Mouse (Mus musculus) urinary bladder, postnatal 10 days (tissue): ENCODE results near the gene Tnfaip2.

Experiments
- DNase-seq: peaks from one replicate; pipeline ENCODE4 v3.0.0; 2022; ENCODE audit warnings: low spot score

The Tnfaip2 gene

DNA sequence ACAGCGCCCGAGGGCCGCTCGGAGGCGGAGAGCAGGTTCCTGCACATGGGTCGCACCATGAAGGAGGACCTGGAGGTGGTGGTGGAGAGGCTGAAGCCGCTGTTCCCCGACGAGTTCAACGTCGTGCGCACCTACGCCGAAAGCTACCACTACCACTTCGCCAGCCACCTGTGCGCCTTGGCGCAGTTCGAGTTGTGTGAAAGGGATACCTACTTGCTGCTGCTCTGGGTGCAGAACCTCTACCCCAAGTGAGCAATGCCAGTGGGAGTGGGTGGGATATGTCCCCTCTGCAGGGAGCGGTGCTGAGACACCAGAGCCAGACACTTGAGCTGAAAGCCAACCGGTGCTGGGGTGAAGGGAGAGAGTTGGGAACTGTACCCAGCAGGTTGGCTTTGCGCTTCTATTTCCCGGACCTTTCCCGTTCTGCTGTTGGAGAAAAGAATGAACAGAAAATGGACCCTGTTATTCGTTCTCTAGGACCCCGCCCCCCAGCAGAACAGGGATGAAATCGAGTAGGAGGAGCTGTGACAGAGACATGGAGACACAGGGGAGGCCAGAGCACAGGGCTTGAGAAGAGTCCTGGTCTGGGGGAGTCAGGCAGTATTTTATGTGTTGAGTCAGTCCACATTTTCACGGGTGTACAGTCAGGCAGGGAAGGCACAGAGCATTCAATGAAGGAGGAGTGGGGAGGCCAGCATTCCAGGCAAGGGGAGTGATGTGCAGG is 3.8 kb downstream of the Tnfaip2 start:
- DNase-seq: no peak

DNA sequence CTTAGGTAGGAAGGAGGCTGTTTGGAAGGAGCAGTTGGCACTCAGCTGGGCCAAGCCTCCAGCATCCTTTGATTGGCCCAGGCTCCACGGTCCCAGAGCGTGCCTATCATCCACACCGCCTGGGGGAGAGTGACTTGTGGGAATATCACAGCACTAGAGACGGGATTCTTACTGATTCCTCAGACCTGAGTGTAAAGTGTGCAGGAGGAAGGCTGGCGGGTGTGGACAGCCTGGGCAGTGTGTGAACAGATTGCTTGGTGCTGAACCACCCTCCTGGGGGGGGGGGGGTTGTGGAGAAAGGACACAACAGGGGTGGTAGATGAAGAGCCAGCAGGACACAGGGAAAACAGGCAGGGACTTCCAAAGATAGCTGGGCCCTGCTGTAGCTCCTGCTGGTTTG is 4.5 kb downstream of the Tnfaip2 start:
- no peak for DNase-seq

- DNase-seq: no peak
Measured at GRCm38 (mm10) chr12:111447350-111447749, 5.1 kb downstream of the Tnfaip2 start.

- no peak for DNase-seq
Measured at GRCm38 (mm10) chr12:111447898-111448760, 5.9 kb downstream of the Tnfaip2 start.

GRCm38 (mm10) chr12:111448931-111449705 is 6.8 kb downstream of the Tnfaip2 start:
- no peak for DNase-seq

DNA sequence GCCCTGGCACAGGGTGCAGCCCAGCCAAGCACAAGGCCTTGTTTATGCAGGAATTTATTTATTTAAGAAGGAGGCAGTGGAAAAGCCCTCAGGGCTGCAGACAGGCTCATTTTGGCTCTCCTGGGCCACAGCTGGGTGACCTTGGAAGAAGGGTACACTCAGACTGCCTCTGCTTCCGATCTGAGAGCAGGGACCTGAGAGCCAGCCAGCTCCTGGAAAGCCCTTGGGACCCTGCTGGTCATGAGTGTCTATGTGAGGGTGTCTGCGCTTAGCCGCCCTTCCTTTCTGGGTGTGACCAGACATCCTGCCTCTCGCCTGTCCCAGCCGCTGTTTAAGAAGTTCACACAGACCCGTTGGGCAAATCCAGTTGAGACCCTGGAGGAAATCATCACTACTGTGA is 8.1 kb downstream of the Tnfaip2 start:
- no peak for DNase-seq

DNA sequence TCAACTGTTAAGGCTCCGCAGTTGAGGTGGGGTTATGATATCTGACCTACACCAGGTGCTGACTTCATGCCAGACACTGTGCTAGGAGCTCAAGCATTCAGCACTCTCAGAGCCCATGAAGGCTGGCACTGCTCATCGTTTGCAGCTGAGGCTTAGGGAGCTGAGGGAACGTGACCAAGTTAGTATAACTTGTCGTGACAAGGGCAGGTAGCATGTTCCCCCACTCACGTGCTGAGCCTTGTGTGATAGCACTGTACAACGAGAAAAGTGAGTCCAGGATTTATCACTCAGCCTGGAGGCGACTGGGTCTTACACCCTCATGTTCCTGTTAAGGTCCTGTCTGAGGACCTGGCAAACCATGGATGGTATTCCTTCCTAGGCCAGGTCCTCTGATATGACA is 9.3 kb downstream of the Tnfaip2 start:
- no peak for DNase-seq

- DNase-seq: no peak
Measured at GRCm38 (mm10) chr12:111454021-111454420, 11.8 kb downstream of the Tnfaip2 start.

DNA sequence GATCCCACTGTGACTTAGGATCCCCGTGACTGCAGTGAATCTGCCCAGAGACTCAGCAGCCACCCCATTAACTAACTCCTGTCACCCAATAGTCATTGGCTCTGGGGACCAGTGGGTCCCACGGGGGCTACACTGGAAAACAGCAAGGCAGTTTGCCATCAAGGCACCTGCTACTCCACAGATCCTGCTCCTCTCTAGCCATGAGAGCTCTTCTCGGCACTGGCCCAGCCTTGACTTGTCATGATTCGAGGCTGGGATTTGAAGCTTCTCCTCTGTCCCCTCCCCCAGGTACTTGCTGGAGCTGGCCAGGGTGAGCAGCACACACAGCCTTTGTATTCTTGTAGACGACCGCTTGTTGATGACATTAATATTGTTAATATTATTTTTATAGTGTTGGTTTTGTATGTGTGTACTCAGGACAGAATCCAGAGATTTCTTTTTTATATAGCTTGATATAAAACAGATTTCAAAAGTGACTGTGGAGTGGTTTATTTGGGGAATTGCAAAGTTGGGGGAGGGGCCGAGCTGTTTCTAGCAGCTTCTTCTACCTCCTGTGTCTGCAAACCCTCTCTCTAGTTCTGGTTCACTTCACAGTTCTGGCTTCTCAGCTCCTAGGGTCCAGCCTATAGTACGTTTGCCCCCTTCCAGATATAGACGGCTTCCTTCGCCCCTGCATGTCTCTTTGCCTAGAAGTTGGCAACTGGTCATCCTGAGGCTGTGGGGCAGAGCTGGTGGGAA is 12.4 kb downstream of the Tnfaip2 start:
- no peak for DNase-seq

- DNase-seq: no peak
Measured at GRCm38 (mm10) chr12:111455311-111455846, 13.1 kb downstream of the Tnfaip2 start.

DNA sequence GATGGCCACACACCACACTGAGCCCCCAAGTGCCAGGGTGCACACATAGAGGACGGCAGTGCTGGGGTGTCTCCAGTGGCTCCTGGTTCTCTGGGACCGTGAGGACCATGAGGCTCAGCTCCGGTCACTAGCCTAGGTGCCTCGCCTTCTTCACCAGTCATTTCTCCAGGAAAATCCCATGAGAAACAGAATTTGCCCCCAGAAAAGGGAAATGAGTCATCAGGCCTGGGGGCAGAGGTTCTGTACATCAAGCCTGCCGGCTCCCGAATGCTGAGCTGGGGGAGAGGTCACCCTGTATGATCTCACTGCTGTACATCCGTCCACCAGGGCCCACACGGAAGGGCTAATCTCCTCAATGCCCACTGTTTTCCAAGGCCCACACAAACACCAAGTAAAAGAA is 13.6 kb downstream of the Tnfaip2 start:
- no peak for DNase-seq

GRCm38 (mm10) chr12:111457742-111458141 is 15.5 kb downstream of the Tnfaip2 start:
- no peak for DNase-seq

DNA sequence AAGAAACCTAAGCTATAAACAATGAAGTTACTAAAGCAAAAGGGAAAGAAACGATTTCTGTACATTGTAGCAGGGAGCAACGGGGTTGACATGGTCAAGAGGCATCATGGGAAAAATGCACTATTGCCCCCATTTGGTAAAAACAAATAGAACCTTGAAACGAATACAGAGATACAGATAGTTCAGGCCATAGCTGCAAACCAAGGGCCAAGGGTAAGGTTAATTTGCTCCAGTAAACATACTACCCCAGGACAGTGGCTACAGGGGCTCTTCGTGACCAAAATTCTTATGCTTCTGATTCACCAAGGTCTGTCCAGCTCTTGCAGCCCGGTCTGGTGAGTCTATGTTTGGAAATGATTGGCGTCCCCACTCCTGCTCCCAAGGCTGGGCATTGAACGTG is 21.3 kb downstream of the Tnfaip2 start:
- no peak for DNase-seq

- DNase-seq: no peak
Measured at GRCm38 (mm10) chr12:111466369-111466768, 24.1 kb downstream of the Tnfaip2 start.

DNA sequence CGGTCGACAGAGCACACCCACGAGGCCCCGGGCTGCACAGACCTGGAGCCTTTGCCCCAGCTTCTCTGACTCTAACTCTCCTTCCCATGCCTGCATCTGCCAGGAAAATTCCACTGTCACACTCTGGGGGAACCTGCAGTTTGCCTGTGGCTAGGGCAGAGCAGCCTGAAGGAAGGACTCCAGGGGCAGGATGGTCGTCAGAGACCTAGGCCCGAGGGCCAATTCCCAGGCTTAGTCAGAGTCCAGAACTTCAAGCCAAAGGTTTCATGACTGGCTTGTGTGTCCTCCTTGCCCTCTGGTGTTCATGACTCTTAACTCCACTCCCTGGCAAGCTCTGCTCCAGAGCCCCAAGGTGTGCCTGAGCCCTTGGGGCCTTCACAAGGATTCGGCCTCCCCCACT is 25.9 kb downstream of the Tnfaip2 start:
- DNase-seq: no peak

GRCm38 (mm10) chr12:111469507-111469906 is 27.2 kb downstream of the Tnfaip2 start:
- DNase-seq: no peak

DNA sequence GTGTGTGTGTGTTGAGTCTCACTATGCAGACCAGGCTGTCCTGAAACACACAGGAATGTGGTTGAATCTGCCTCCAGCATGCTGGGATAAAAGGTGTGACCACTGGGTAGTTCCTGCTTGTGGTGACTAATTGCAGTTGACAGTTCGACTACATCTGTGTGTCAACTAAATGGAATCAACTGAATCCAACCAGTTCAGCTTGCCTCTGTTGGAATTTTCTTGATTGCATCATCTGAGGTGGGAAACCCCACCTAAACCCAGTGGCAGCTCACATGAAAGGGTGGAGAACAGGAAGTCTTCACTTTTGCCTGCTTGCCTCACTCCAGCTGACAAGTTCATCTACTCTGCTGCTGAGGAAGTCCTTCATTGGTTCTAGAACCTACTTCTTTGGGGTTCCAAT is 28.9 kb downstream of the Tnfaip2 start:
- DNase-seq: no peak

DNA sequence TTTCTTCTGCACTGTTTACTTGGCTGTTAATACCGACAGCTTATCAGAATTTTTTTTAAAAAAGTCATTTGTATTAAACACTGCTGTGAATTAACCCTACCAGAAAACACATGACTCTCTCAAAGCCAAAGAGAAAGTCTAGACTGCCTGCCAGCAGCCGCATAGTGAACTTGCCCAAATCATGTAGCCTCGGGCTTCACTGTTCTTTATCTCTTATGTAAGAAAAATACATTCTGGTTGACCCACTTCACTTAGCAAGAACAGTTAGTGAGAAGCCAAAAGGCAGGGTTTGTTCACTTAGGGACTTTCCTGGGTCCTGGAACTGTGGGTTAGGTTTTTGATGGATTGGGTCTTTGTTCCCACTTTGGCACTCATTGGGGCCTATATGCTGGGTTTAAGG is 29.5 kb downstream of the Tnfaip2 start:
- DNase-seq: no peak

GRCm38 (mm10) chr12:111472886-111473285 is 30.6 kb downstream of the Tnfaip2 start:
- no peak for DNase-seq

DNA sequence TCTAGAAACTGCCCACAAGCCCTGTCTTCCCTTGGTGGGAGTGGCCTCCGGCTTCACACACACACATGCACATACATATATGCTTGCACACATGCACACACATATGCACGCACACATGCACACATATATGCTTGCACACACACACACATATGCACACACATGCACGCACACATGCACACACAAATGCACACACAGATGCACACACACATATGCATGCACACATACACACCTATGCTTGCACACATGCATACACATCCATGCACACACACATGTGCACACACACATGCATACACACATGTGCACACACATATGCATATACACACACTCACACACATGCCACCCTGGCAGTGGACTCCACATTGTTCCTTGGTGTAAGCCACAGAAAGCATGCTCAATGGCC is 32.1 kb downstream of the Tnfaip2 start:
- no peak for DNase-seq

GRCm38 (mm10) chr12:111474893-111475643 is 32.8 kb downstream of the Tnfaip2 start:
- DNase-seq: peak; percentile 45
